In the genomic region with DNA sequence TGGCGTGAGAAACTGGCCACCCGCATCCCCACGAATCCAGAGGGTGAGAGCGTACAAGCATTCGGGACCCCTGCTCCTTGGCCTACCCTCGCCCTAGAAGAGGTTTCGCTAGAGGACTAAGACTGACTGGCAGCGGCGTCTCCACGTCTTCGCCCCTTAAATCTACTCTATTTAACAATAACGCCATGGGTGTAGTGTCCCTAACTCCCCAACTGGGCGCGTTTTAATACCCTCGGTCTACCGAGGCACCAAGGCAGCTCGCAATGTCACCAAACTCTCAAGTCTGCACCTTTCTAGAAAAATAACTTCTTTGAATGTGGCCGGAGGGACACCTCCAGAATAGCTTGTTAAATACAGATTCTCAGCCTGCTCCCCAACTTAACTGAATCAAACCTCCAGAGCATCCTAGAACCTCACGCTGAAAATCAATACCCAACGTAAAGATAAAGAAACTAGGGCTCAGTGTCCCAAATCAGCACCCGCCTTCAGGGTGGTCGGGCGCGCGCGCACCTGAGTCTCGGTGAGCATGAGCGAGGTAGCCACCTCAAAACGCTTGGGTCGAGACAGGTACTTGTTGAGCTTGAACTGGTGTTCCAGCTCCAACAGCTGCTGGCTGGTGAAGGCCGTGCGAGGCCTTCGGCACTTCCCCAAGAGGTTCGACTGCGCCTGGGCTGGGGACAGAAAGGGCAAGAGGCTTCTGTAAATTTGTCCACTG, we compare ENCODE assay signal across 23 mouse cellular contexts. TPM values are rescaled to one million over a fixed set of nuclear protein-coding genes. Genes with fewer than 3 reads are reported as not detected.
DNase-seq lines count a peak whose midpoint lies in the region; ATAC-seq and TF ChIP-seq lines count a peak whose summit lies in the region.
"Had no signal": no experiment of that assay in that cellular context is flagged by ENCODE, and none has a peak within 500 bp of the region (broad histone marks: within the 10 kb centered on the region; RNA-seq: fewer than 3 reads in every experiment).

No protein-coding gene starts in this region.

- no peak for ATAC-seq in forebrain, postnatal 0 days
- ATAC-seq in forebrain, embryonic 15.5 days (replicated peaks), result no peak
- no peak for ATAC-seq in midbrain, embryonic 11.5 days (ENCODE audit: low FRiP score)
- no peak for ATAC-seq in midbrain, embryonic 13.5 days
- ATAC-seq in stomach, postnatal 0 days (ENCODE audit: low FRiP score, low TSS enrichment), result no peak
- ATAC-seq: lung, postnatal 0 days had no signal

- TF ChIP-seq EP300 in stomach, postnatal 0 days (optimal IDR thresholded peaks at IDR 0.05), result no peak

- DNase-seq in forebrain, postnatal 0 days, result peak; percentile 18
- peak; percentile 89 for DNase-seq in midbrain, embryonic 11.5 days (ENCODE audit: low spot score, missing footprints)
- DNase-seq in limb, embryonic 10.5 days (ENCODE audit: low spot score), result no peak
- no peak for DNase-seq in stomach, postnatal 0 days (ENCODE audit: low spot score)
- DNase-seq in cerebellum, adult 11-12 months, result no peak
- no peak for DNase-seq in urinary bladder, adult 2 months (ENCODE audit: low spot score)
- DNase-seq: B cell, adult 2 months; gastrocnemius, postnatal 36 days; kidney, adult 9 months; kidney, postnatal 4 days; liver, embryonic 13.5 days; retina, postnatal 1 day had no signal

- no peaks in the 10 kb centered on the region for H3K4me1 ChIP-seq in forebrain, postnatal 0 days (ENCODE audit: insufficient read depth)
- peaks cover 14% of the 10 kb centered on the region for H3K4me1 ChIP-seq in forebrain, embryonic 15.5 days
- peaks cover 15% of the 10 kb centered on the region for H3K4me1 ChIP-seq in midbrain, embryonic 11.5 days (ENCODE audit: control insufficient read depth, insufficient read depth, low read length)
- H3K4me1 ChIP-seq in midbrain, embryonic 13.5 days (replicated peaks), result peaks cover 17% of the 10 kb centered on the region
- H3K4me1 ChIP-seq in limb, embryonic 10.5 days, result peaks cover 57% of the 10 kb centered on the region
- no peaks in the 10 kb centered on the region for H3K4me1 ChIP-seq in stomach, postnatal 0 days (replicated peaks; ENCODE audit: control insufficient read depth, insufficient read depth)

- H3K36me3 ChIP-seq in forebrain, postnatal 0 days (ENCODE audit: insufficient read depth), result no peaks in the 10 kb centered on the region
- no peaks in the 10 kb centered on the region for H3K36me3 ChIP-seq in forebrain, embryonic 15.5 days
- H3K36me3 ChIP-seq in midbrain, embryonic 11.5 days (ENCODE audit: control insufficient read depth, insufficient read depth, low read length), result no peaks in the 10 kb centered on the region
- H3K36me3 ChIP-seq in midbrain, embryonic 13.5 days, result no peaks in the 10 kb centered on the region
- no peaks in the 10 kb centered on the region for H3K36me3 ChIP-seq in limb, embryonic 10.5 days
- no peaks in the 10 kb centered on the region for H3K36me3 ChIP-seq in stomach, postnatal 0 days (ENCODE audit: control insufficient read depth, insufficient read depth, low read length)
- H3K36me3 ChIP-seq: liver, embryonic 13.5 days had no signal

- no peak overlapping the region for H3K27ac ChIP-seq in forebrain, postnatal 0 days (ENCODE audit: low read depth, low read length)
- H3K27ac ChIP-seq in forebrain, embryonic 15.5 days (replicated peaks), result no peak overlapping the region
- no peak overlapping the region for H3K27ac ChIP-seq in midbrain, embryonic 11.5 days (ENCODE audit: low read depth, low read length)
- H3K27ac ChIP-seq in midbrain, embryonic 13.5 days, result no peak overlapping the region
- no peak overlapping the region for H3K27ac ChIP-seq in limb, embryonic 10.5 days
- H3K27ac ChIP-seq in stomach, postnatal 0 days (replicated peaks), result no peak overlapping the region
- H3K27ac ChIP-seq: liver, embryonic 13.5 days had no signal

- peaks cover 90% of the 10 kb centered on the region for H3K27me3 ChIP-seq in forebrain, postnatal 0 days (ENCODE audit: insufficient read depth, low read length)
- peaks cover 91% of the 10 kb centered on the region for H3K27me3 ChIP-seq in forebrain, embryonic 15.5 days
- peaks cover 100% of the 10 kb centered on the region for H3K27me3 ChIP-seq in midbrain, embryonic 11.5 days (ENCODE audit: control insufficient read depth, insufficient read depth, low read length)
- peaks cover 99% of the 10 kb centered on the region for H3K27me3 ChIP-seq in midbrain, embryonic 13.5 days
- H3K27me3 ChIP-seq in limb, embryonic 10.5 days (ENCODE audit: low read depth, poor library complexity, severe bottlenecking), result peaks cover 100% of the 10 kb centered on the region
- peaks cover 11% of the 10 kb centered on the region; the same call in 1 of the 2 replicates for H3K27me3 ChIP-seq in stomach, postnatal 0 days (ENCODE audit: control insufficient read depth, insufficient read depth, low read length)

- no peak overlapping the region for H3K4me3 ChIP-seq in forebrain, postnatal 0 days (ENCODE audit: low read depth, low read length)
- H3K4me3 ChIP-seq in forebrain, embryonic 15.5 days, result no peak overlapping the region
- H3K4me3 ChIP-seq in midbrain, embryonic 11.5 days (ENCODE audit: low read depth, low read length), result no peak overlapping the region
- H3K4me3 ChIP-seq in midbrain, embryonic 13.5 days (replicated peaks), result no peak overlapping the region
- H3K4me3 ChIP-seq in limb, embryonic 10.5 days, result peak overlapping the region; percentile 23; the same call in 1 of the 2 replicates
- peak overlapping the region; percentile 18; the same call in 1 of the 2 replicates for H3K4me3 ChIP-seq in stomach, postnatal 0 days (ENCODE audit: low read depth, low read length)
- H3K4me3 ChIP-seq: liver, embryonic 13.5 days had no signal

- no peak for TF ChIP-seq CTCF in forebrain, postnatal 0 days (IDR thresholded peaks at IDR 0.05; ENCODE audit: low read depth)
- TF ChIP-seq CTCF in stomach, postnatal 0 days (IDR thresholded peaks at IDR 0.05; ENCODE audit: low read depth), result no peak

- H3K9me3 ChIP-seq in forebrain, postnatal 0 days (ENCODE audit: low read length), result no peaks in the 10 kb centered on the region
- no peaks in the 10 kb centered on the region for H3K9me3 ChIP-seq in forebrain, embryonic 15.5 days
- no peaks in the 10 kb centered on the region for H3K9me3 ChIP-seq in midbrain, embryonic 11.5 days (ENCODE audit: control insufficient read depth, low read length)
- no peaks in the 10 kb centered on the region for H3K9me3 ChIP-seq in midbrain, embryonic 13.5 days
- H3K9me3 ChIP-seq in limb, embryonic 10.5 days (replicated peaks), result no peaks in the 10 kb centered on the region
- no peaks in the 10 kb centered on the region for H3K9me3 ChIP-seq in stomach, postnatal 0 days (ENCODE audit: control insufficient read depth, low read length)
- H3K9me3 ChIP-seq: liver, embryonic 13.5 days had no signal

- 3% methylated on average over 35 of the region's 35 CpGs for WGBS in forebrain, postnatal 0 days
- WGBS in forebrain, embryonic 15.5 days, result 4% methylated on average over 35 of the region's 35 CpGs
- 1% methylated on average over 35 of the region's 35 CpGs for WGBS in midbrain, embryonic 11.5 days
- under 1% methylated on average over 35 of the region's 35 CpGs for WGBS in midbrain, embryonic 13.5 days
- 2% methylated on average over 35 of the region's 35 CpGs for WGBS in limb, embryonic 10.5 days
- 17% methylated on average over 35 of the region's 35 CpGs for WGBS in stomach, postnatal 0 days

- no peak overlapping the region for H3K4me2 ChIP-seq in forebrain, postnatal 0 days (ENCODE audit: low read depth)
- no peak overlapping the region for H3K4me2 ChIP-seq in forebrain, embryonic 15.5 days (replicated peaks)
- H3K4me2 ChIP-seq in midbrain, embryonic 11.5 days, result no peak overlapping the region
- no peak overlapping the region for H3K4me2 ChIP-seq in midbrain, embryonic 13.5 days (replicated peaks)
- H3K4me2 ChIP-seq in stomach, postnatal 0 days (replicated peaks; ENCODE audit: low read depth), result peak overlapping the region; percentile 39
- H3K4me2 ChIP-seq: heart, embryonic 11.5 days; liver, embryonic 13.5 days had no signal

- no peak overlapping the region for H3K9ac ChIP-seq in forebrain, postnatal 0 days
- H3K9ac ChIP-seq in forebrain, embryonic 15.5 days (replicated peaks), result no peak overlapping the region
- no peak overlapping the region for H3K9ac ChIP-seq in midbrain, embryonic 11.5 days (ENCODE audit: low read length)
- no peak overlapping the region for H3K9ac ChIP-seq in midbrain, embryonic 13.5 days (replicated peaks)
- H3K9ac ChIP-seq in stomach, postnatal 0 days (ENCODE audit: low read length), result no peak overlapping the region
- H3K9ac ChIP-seq: liver, embryonic 13.5 days had no signal

RNA-seq across cellular contexts. Expression of a gene that starts 3.9 kb away (rescaled TPM):
- total RNA-seq in forebrain, postnatal 0 days (2014; rRNA removed), result not detected in 2 replicates
- not detected in 2 replicates for polyA plus RNA-seq in forebrain, postnatal 0 days (2015; fragmentation: Nextera tagmentation; extraction: Ambion mirVana)
- polyA plus RNA-seq in forebrain, embryonic 15.5 days (2015; fragmentation: Nextera tagmentation; extraction: Ambion mirVana), result not detected in 2 replicates
- not detected in 2 replicates for polyA plus RNA-seq in midbrain, embryonic 11.5 days (2014; fragmentation: Nextera tagmentation; extraction: Ambion mirVana)
- polyA plus RNA-seq in midbrain, embryonic 13.5 days (2015; fragmentation: Nextera tagmentation; extraction: Ambion mirVana), result not detected in 2 replicates
- polyA plus RNA-seq in limb, embryonic 10.5 days (2016; fragmentation: Nextera tagmentation; extraction: Ambion mirVana), result 0.38 TPM in 1 of 2 replicates, not detected in the other
- polyA plus RNA-seq in stomach, postnatal 0 days (2015; fragmentation: Nextera tagmentation; extraction: Ambion mirVana), result 0.64 and 0.67 TPM in 2 replicates
- polyA plus RNA-seq in urinary bladder, adult 2 months (2012; rRNA removed), result not detected in 2 replicates
- total RNA-seq: adrenal gland, adult 18-20 months; gastrocnemius, postnatal 36 days; hematopoietic stem cell, adult 5-6 weeks; layer of hippocampus, postnatal 10 days; left cerebral cortex, postnatal 14 days; megakaryocyte-erythroid progenitor cell, adult 5-6 weeks; neutrophil, adult 5-6 weeks had no signal
- polyA plus RNA-seq: heart, embryonic 11.5 days; liver, embryonic 13.5 days; lung, postnatal 0 days; thymus, postnatal 0 days had no signal

RNA-seq across cellular contexts. Expression of a gene that starts 39.9 kb away (rescaled TPM):
- 18.0 and 29.6 TPM in 2 replicates for total RNA-seq in forebrain, postnatal 0 days (2014; rRNA removed)
- 9.7 and 17.0 TPM in 2 replicates for polyA plus RNA-seq in forebrain, postnatal 0 days (2015; fragmentation: Nextera tagmentation; extraction: Ambion mirVana)
- 20.5 and 20.6 TPM in 2 replicates for polyA plus RNA-seq in forebrain, embryonic 15.5 days (2015; fragmentation: Nextera tagmentation; extraction: Ambion mirVana)
- polyA plus RNA-seq in midbrain, embryonic 11.5 days (2014; fragmentation: Nextera tagmentation; extraction: Ambion mirVana), result 26.4 and 32.1 TPM in 2 replicates
- polyA plus RNA-seq in midbrain, embryonic 13.5 days (2015; fragmentation: Nextera tagmentation; extraction: Ambion mirVana), result 19.2 and 20.8 TPM in 2 replicates
- polyA plus RNA-seq in limb, embryonic 10.5 days (2016; fragmentation: Nextera tagmentation; extraction: Ambion mirVana), result 40.0 and 40.4 TPM in 2 replicates
- polyA plus RNA-seq in stomach, postnatal 0 days (2015; fragmentation: Nextera tagmentation; extraction: Ambion mirVana), result 16.4 and 16.5 TPM in 2 replicates
- 21.1 and 22.9 TPM in 2 replicates for polyA plus RNA-seq in urinary bladder, adult 2 months (2012; rRNA removed)

Comparison
In these comparisons a context has a peak if more than half of its experiments do, and no peak if none do; other contexts are left out.
1. DNase-seq: peak in forebrain, postnatal 0 days (single experiment) and midbrain, embryonic 11.5 days (single experiment); none in limb, embryonic 10.5 days (single experiment), stomach, postnatal 0 days (single experiment), cerebellum, adult 11-12 months (single experiment) and urinary bladder, adult 2 months (single experiment).
2. H3K4me3 ChIP-seq: peak in limb, embryonic 10.5 days (single experiment) and stomach, postnatal 0 days (single experiment); none in forebrain, postnatal 0 days (single experiment), forebrain, embryonic 15.5 days (single experiment), midbrain, embryonic 11.5 days (single experiment) and midbrain, embryonic 13.5 days (single experiment).